Mouse (Mus musculus) E14TG2a.4 (cell line): Measurements from ENCODE around the gene Ccdc141.

Source experiments
- CTCF ChIP-seq: conservative IDR thresholded peaks from 2 replicates; pipeline ENCODE4 v1.5.1; 2014; ENCODE audit warnings: low read length
- POU5F1 ChIP-seq: IDR thresholded peaks from 2 replicates; pipeline ENCODE4 v1.6.1; 2014; ENCODE audit warnings: low read length, borderline replicate concordance

DNA sequence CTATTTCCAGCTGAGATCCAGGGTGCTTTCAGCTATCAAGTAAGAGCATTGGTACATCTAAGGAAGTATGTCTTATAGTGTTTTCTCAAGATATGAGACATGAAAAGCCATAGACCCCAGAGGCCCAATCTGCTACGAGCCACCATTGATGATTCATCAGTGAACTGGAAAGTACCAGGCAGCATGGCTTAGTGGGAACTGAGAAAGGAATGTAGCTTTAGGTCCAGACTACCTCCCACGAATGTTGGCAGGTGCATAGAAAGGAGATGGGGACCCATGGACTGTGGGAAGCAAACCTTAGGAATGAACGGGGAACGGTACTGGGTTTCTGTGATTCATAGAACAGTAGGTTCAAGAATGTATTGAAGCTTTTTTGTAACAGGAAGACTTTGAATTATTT, 4.1 kb downstream of the Ccdc141 start:
- TF ChIP-seq CTCF (no peak), POU5F1 (no peak)
